Mouse (Mus musculus) neural tube, embryonic 11.5 days (tissue): ENCODE measurements at regions not wholly inside any gene's neighbourhood (a gene's known extent, or its start where the extent isn't known, plus 50 kb on each side); places are given as distances from the start of the nearest gene placed in this dataset.
"Not testable (repeated sequence)": the region's sequence is repeated elsewhere in the genome, so short reads cannot be mapped to it uniquely, and the experiment has no call there.

Experiments
- ATAC-seq: fragments of 200-750 bp; cut with Nextera tagmentation; 2 replicates; pipeline ENCODE4 v1.8.0; 2017; ENCODE audit warnings: moderate number of reproducible peaks, mild to moderate bottlenecking, moderate TSS enrichment, moderate library complexity; ENCODE audit not compliant: insufficient read depth, low FRiP score, low TSS enrichment
- DNase-seq: peaks from one replicate; pipeline ENCODE4 v3.0.0-alpha.2; 2015; ENCODE audit warnings: low spot score
- H3K27ac ChIP-seq: fragments of 300-500 bp; sonication (generic); 2 replicates; pipeline ENCODE4 v1.5.1; 2014; ENCODE audit warnings: low read depth, mild to moderate bottlenecking, low read length
- H3K27me3 ChIP-seq: fragments of 300-500 bp; sonication (generic); 2 replicates; pipeline ENCODE4 v1.6.1; 2014; ENCODE audit warnings: mild to moderate bottlenecking, low read length, mixed read lengths; ENCODE audit not compliant: control insufficient read depth, insufficient read depth
- H3K36me3 ChIP-seq: fragments of 300-500 bp; sonication (generic); 2 replicates; pipeline ENCODE4 v1.6.1; 2014; ENCODE audit warnings: mild to moderate bottlenecking, low read length, moderate library complexity, mixed read lengths; ENCODE audit not compliant: control insufficient read depth, insufficient read depth
- H3K4me1 ChIP-seq: fragments of 300-500 bp; sonication (generic); 2 replicates; pipeline ENCODE4 v1.6.1; 2014; ENCODE audit warnings: low read length, mixed read lengths; ENCODE audit not compliant: control insufficient read depth, insufficient read depth
- H3K4me2 ChIP-seq: fragments of 300-500 bp; sonication (generic); 2 replicates; pipeline ENCODE4 v1.6.1; 2014; ENCODE audit warnings: low read depth, mild to moderate bottlenecking, moderate library complexity
- H3K4me3 ChIP-seq: fragments of 300-500 bp; sonication (generic); 2 replicates; pipeline ENCODE4 v1.5.1; 2014; ENCODE audit warnings: low read depth, low read length
- H3K9ac ChIP-seq: fragments of 300-500 bp; sonication (generic); 2 replicates; pipeline ENCODE4 v1.6.1; 2014; ENCODE audit warnings: mild to moderate bottlenecking, low read length
- H3K9me3 ChIP-seq: fragments of 300-500 bp; sonication (generic); 2 replicates; pipeline ENCODE4 v1.6.1; 2016; ENCODE audit warnings: low read length; ENCODE audit not compliant: control insufficient read depth
- WGBS: fragments of 180-500 bp; shearing (Covaris S2); extraction: QIAGEN DNeasy Blood & Tissue Kit; methylation state at CpG from one replicate; pipeline ENCODE4 v1.1.7; 2014; 5-methylcytosine and 5-hydroxymethylcytosine counted together

DNA sequence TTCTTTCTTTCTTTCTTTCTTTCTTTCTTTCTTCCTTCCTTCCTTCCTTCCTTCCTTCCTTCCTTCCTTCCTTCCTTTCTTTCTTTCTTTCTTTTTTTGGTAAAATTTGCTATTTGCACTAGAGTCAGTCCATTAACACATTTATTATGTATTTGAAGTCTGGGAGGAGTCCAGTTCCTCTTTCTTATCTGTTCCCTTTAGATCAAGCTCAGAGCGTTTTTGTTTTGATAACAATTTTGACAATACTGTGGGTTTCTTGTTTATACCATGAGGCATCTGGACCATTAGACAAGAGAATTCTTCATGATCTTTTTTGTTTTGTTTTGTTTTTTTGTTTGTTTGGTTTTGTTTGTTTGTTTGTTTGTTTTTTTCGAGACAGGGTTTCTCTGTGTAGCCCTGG, 52.3 kb upstream of the Cttnbp2 start:
- not testable (repeated sequence) for H3K27ac ChIP-seq, DNase-seq, H3K27me3 ChIP-seq, H3K36me3 ChIP-seq, H3K9ac ChIP-seq, H3K4me2 ChIP-seq, H3K4me1 ChIP-seq, H3K4me3 ChIP-seq, ATAC-seq, H3K9me3 ChIP-seq
- 79% methylated on average over 2 of the region's 2 CpGs for WGBS

DNA sequence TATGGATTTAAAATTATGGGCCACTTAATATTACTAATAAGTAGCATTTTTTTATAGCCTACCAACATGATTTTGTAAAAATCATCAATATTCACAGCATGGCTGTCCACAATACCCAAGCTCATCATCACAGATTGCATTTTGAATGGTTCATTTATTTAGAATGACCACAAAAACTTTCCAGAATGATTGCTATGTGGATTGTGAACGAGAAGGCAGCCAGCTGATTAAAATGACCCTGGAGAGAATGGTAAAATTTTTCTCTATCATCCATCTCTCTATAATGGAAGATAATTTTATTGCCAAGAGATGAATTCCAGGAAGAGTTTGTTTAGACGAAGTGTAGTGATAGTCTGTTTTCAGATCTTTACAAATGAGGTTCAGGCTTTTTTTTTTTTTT, 54.6 kb upstream of the Cttnbp2 start:
- H3K4me3 ChIP-seq: no peak overlapping the region
- 84% methylated on average over 2 of the region's 2 CpGs for WGBS
- no peak for DNase-seq
- no peaks in the 10 kb centered on the region for H3K9me3 ChIP-seq
- no peak for ATAC-seq
- no peaks in the 10 kb centered on the region for H3K27me3 ChIP-seq
- H3K27ac ChIP-seq: no peak overlapping the region
- no peaks in the 10 kb centered on the region for H3K36me3 ChIP-seq
- no peaks in the 10 kb centered on the region for H3K4me1 ChIP-seq
- no peak overlapping the region for H3K9ac ChIP-seq
- H3K4me2 ChIP-seq: no peak overlapping the region

DNA sequence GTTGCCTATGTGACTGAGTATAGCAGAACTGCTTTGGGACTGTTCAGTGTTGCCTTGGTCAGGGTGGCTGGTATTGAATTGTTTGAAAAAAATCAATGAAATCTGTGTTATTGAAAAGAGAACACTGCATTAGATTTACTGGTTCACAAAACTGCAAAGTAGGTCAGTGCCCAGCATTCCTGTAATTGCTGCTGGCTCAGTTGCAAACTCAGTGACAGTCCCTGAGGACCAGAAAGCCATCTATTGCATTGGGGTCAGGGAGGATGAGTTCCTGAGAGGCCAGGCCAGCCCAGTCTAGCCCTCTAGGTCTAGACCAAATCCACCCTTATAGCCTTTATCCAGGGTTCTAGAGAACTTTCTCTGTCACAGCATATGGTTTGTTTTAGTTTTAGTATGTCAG, 63.9 kb upstream of the Cttnbp2 start:
- Histone ChIP-seq H3K27me3 (no peaks in the 10 kb centered on the region), H3K27ac (no peak overlapping the region), H3K9ac (no peak overlapping the region), H3K4me1 (no peaks in the 10 kb centered on the region), H3K4me3 (no peak overlapping the region), H3K9me3 (no peaks in the 10 kb centered on the region), H3K36me3 (no peaks in the 10 kb centered on the region), H3K4me2 (no peak overlapping the region)
- DNase-seq (no peak), ATAC-seq (no peak)

DNA sequence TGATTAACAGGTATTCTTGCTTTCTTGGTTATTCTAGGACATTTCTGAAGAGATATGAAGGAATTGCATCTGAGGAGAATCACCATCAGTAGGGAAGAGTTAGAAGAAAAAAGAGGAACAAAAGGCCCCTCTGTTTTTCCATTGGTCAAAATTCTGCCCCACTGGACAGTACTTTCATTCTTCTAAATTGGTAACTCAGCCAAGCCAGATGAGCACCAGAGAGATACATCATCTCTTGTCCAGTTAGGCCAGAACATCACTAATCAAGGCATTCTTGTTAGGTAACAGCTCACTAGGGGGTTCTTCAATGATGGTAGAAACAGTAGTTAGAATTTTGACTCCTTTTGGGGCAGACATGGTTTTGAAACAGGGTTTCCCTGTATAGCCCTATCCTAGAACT, 74.8 kb upstream of the Cttnbp2 start:
- Histone ChIP-seq H3K27me3 (no peaks in the 10 kb centered on the region), H3K4me1 (no peaks in the 10 kb centered on the region), H3K27ac (no peak overlapping the region), H3K9ac (no peak overlapping the region), H3K4me3 (no peak overlapping the region), H3K9me3 (no peaks in the 10 kb centered on the region), H3K36me3 (no peaks in the 10 kb centered on the region), H3K4me2 (no peak overlapping the region)
- no peak for ATAC-seq
- no peak for DNase-seq

DNA sequence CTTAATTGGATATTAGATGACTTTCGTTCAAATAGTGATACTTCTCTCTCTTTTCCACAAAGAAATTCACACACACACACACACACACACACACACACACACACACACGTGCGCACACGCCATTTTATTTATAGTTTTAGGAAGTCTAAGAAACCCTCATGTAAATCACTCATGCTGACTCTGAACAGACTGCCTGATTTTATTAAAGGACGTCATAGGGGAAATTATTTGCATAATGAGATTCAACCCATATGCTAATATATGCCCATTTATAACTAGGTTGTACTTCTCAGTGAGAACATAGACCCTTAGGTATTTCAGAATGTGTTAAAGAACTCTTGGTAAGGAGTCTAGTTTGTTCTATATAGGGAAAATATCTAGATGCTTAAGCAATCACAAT, 82.0 kb upstream of the Cttnbp2 start:
- DNase-seq: no peak
- no peaks in the 10 kb centered on the region for H3K9me3 ChIP-seq
- 90% methylated on average over 5 of the region's 5 CpGs for WGBS
- no peak overlapping the region for H3K4me3 ChIP-seq
- no peaks in the 10 kb centered on the region for H3K4me1 ChIP-seq
- no peaks in the 10 kb centered on the region for H3K36me3 ChIP-seq
- no peak overlapping the region for H3K27ac ChIP-seq
- H3K9ac ChIP-seq: no peak overlapping the region
- no peaks in the 10 kb centered on the region for H3K27me3 ChIP-seq
- H3K4me2 ChIP-seq: no peak overlapping the region
- no peak for ATAC-seq

DNA sequence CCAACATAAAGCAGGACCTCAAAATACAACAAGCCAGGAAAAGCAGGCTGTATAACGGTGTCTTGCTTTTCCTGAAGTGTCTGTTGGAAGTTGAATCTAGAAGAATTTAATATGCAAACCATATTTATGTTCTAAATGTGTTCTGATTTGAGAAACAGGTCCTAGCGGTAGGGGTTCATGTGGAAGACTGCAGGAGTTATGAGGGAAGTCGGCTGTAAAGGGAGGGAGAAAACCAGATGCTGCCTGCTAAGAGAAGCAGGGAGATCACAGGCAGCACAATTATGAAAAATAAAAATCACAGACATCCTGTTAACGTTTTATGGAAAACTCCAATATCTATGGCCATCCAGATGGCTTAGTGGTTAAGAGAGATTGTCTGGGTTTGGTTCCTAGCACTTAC, 85.0 kb upstream of the Cttnbp2 start:
- H3K27me3 ChIP-seq: no peaks in the 10 kb centered on the region
- 82% methylated on average over 4 of the region's 4 CpGs for WGBS
- H3K4me1 ChIP-seq: no peaks in the 10 kb centered on the region
- DNase-seq (no peak), ATAC-seq (no peak)
- H3K9me3 ChIP-seq: no peaks in the 10 kb centered on the region
- H3K27ac ChIP-seq: no peak overlapping the region
- H3K4me3 ChIP-seq: no peak overlapping the region
- no peak overlapping the region for H3K4me2 ChIP-seq
- H3K36me3 ChIP-seq: no peaks in the 10 kb centered on the region
- H3K9ac ChIP-seq: no peak overlapping the region

DNA sequence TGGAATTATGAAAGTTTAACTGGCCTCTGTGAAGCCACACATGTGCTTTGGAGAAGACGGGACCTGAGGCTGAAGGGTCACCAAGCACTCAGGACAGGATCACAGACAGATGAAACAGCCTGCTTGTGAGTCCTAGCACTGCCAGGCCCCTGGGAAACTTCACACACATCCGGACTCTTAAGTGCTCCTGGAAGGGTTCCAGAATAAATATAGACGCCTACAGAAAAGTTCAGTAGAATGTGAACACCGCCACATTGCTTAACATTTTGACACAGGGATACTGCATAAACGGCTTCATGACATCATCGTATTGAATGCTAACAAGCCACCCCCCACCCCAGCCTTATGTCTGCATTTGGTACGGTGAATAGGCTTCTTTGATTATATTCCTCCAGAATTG, 87.3 kb upstream of the Cttnbp2 start:
- H3K4me1 ChIP-seq: no peaks in the 10 kb centered on the region
- no peaks in the 10 kb centered on the region for H3K9me3 ChIP-seq
- no peaks in the 10 kb centered on the region for H3K27me3 ChIP-seq
- no peaks in the 10 kb centered on the region for H3K36me3 ChIP-seq
- no peak overlapping the region for H3K4me3 ChIP-seq
- 73% methylated on average over 7 of the region's 7 CpGs for WGBS
- H3K4me2 ChIP-seq: no peak overlapping the region
- ATAC-seq: no peak
- DNase-seq: no peak
- no peak overlapping the region for H3K27ac ChIP-seq
- no peak overlapping the region for H3K9ac ChIP-seq

DNA sequence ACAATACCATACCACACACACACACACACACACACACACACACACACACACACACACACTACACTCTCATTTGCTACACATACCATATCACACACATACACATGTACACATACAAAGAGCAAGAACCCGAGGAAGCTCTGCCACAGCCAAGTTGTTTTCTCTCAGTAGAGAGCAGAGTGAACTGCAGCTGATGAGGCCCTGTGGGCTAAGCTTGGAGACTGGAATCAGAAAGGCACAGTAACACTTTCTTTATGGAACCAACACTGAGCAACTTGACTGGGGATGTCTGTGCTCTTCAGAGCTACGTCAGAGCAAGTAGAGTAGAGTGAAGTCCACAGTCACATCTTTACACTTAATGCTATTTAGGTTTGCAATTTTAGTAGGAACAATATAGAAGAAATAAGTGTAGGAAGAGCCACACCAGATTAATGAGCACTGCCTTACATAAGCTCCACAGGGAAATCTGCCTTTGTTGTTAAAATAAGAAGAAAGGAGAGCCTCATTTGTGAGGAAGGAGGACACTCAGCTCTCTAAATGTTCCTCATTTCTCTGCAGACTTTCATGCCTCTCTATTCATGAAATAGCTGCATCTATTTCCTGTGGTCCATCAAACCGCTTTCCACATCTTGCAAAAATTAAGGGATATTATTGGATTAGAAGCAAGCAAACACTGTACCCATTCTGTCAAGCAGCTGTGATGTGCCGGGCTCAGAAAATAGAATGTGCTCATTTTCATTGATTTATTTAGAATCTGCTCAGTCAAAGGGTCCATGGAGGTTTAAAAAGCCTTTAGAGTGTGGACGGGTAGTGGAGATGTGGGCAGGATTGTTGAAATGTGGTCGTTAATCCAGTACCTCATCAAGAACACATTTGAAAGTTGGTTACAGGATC, 107.0 kb upstream of the Cttnbp2 start:
- Histone ChIP-seq H3K9ac (no peak overlapping the region), H3K4me3 (no peak overlapping the region), H3K4me1 (no peaks in the 10 kb centered on the region), H3K4me2 (no peak overlapping the region), H3K27me3 (no peaks in the 10 kb centered on the region), H3K36me3 (no peaks in the 10 kb centered on the region), H3K27ac (no peak overlapping the region), H3K9me3 (no peaks in the 10 kb centered on the region)
- WGBS: 82% methylated on average over 6 of the region's 6 CpGs
- ATAC-seq (no peak), DNase-seq (no peak)

DNA sequence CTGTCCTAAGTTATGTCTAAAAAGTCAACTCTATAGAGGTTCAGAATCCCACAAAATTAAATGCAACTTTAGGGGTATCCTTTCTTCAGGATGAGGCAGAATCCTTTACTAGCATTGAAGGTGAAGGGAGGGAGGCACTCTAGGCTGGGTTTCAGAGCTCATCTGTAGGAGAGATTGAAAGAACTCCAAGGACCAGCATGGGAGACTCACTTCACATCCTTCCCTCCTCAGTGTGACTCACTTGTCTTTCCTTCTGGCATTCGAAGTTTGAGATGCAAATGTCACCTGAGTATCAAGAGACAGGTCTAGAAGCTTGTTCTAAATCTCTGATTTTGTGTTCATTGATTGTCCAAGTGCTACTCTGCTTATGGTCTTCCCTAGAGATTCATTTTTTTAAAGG, 113.9 kb upstream of the Cttnbp2 start:
- Histone ChIP-seq H3K4me2 (no peak overlapping the region), H3K27me3 (no peaks in the 10 kb centered on the region), H3K36me3 (no peaks in the 10 kb centered on the region), H3K9ac (no peak overlapping the region), H3K4me3 (no peak overlapping the region), H3K9me3 (no peaks in the 10 kb centered on the region), H3K4me1 (no peaks in the 10 kb centered on the region), H3K27ac (no peak overlapping the region)
- DNase-seq (no peak), ATAC-seq (no peak)
- WGBS: 42% methylated on average over 1 of the region's 1 CpGs
